Mouse (Mus musculus) bone marrow macrophage, adult 2 months (primary cell): ENCODE data around the gene Tldc2.

Source experiments
- CTCF ChIP-seq: IDR thresholded peaks from 2 replicates; pipeline ENCODE4 v1.5.1; 2012; ENCODE audit warnings: low read depth, mild to moderate bottlenecking, low read length, moderate library complexity
- POLR2A ChIP-seq: IDR thresholded peaks from 2 replicates; pipeline ENCODE4 v1.6.1; 2012; ENCODE audit warnings: mild to moderate bottlenecking, low read depth, low read length, borderline replicate concordance

DNA sequence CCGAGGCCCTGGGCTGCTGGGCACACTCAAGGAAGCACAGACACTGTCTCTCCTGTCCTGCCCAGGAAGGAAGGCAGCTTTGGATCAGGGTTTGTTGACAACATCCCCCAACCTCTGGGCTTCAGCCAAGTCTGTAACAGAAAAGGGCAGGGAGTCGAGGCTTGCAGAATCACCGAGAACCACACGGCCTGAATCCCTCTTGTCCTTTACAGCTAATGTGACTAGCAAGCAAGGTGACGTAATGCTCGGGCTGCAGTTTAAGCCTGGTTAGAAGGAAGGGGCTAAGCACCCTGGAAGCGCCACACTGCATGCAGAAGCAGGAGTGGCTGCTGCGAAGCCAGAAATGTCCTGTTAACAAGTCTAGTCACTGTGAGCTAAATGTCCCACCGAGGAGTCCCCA, 16.5 kb upstream of the Tldc2 start:
- TF ChIP-seq CTCF, result no peak
- TF ChIP-seq POLR2A, result no peak
